In the genomic region with DNA sequence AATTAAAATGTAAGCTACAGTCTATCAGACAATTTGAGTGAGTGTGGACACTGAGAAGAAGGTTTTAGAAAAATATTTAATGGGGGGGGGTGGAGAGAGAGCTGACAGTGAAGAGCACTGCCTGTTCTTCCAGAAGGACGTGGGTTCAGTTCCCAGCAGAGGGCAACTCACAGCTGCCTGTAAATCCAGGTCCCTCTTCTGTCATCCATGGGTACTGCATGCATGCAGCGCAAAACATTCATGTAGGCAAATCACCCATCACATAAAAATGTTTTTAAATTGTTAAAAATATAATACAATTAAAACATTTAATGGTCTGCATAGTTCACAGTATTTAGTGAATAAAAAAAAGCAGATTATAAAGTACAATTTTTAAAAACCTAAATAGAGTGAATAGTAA, we compare ENCODE assay signal across 14 mouse cellular contexts. TPM values are rescaled to one million over a fixed set of nuclear protein-coding genes. Genes with fewer than 3 reads are reported as not detected.
DNase-seq lines count a peak whose midpoint lies in the region; ATAC-seq and TF ChIP-seq lines count a peak whose summit lies in the region.
"Had no signal": no experiment of that assay in that cellular context is flagged by ENCODE, and none has a peak within 500 bp of the region (broad histone marks: within the 10 kb centered on the region; RNA-seq: fewer than 3 reads in every experiment).

No protein-coding gene starts in this region.

- no peak overlapping the region for H3K4me2 ChIP-seq in intestine, postnatal 0 days (replicated peaks; ENCODE audit: low read depth)
- no peak overlapping the region for H3K4me2 ChIP-seq in intestine, embryonic 16.5 days (ENCODE audit: low read depth, low read length)
- H3K4me2 ChIP-seq: limb, embryonic 13.5 days; lung, embryonic 15.5 days; neural tube, embryonic 12.5 days had no signal

- no peak overlapping the region for H3K27ac ChIP-seq in intestine, postnatal 0 days (ENCODE audit: low read depth, low read length)
- no peak overlapping the region for H3K27ac ChIP-seq in intestine, embryonic 16.5 days (ENCODE audit: low read length)
- H3K27ac ChIP-seq: limb, embryonic 13.5 days; lung, embryonic 15.5 days; neural tube, embryonic 12.5 days had no signal

- H3K36me3 ChIP-seq in intestine, postnatal 0 days (ENCODE audit: control insufficient read depth, insufficient read depth): no peaks in the 10 kb centered on the region
- no peaks in the 10 kb centered on the region for H3K36me3 ChIP-seq in intestine, embryonic 16.5 days (ENCODE audit: control insufficient read depth, insufficient read depth, low read length)
- H3K36me3 ChIP-seq: limb, embryonic 13.5 days; lung, embryonic 15.5 days; neural tube, embryonic 12.5 days had no signal

- H3K9me3 ChIP-seq in intestine, postnatal 0 days (ENCODE audit: control insufficient read depth): no peaks in the 10 kb centered on the region
- H3K9me3 ChIP-seq in intestine, embryonic 16.5 days (ENCODE audit: control insufficient read depth, low read length): no peaks in the 10 kb centered on the region
- H3K9me3 ChIP-seq: limb, embryonic 13.5 days; lung, embryonic 15.5 days; megakaryocyte, embryonic 14.5 days; neural tube, embryonic 12.5 days had no signal

- H3K4me3 ChIP-seq in intestine, postnatal 0 days (ENCODE audit: low read depth, low read length): no peak overlapping the region
- H3K4me3 ChIP-seq in intestine, embryonic 16.5 days (ENCODE audit: low read length): no peak overlapping the region
- H3K4me3 ChIP-seq: limb, embryonic 13.5 days; lung, embryonic 15.5 days; megakaryocyte, embryonic 14.5 days; neural tube, embryonic 12.5 days had no signal

- no peak for ATAC-seq in intestine, postnatal 0 days
- no peak for ATAC-seq in intestine, embryonic 16.5 days
- ATAC-seq: forebrain, embryonic 14.5 days had no signal

- DNase-seq in 3T3-L1 (ENCODE audit: low read depth, low spot score) (peak; percentile 37), A20 (ENCODE audit: low read depth, low spot score) (peak; percentile 18), R1 (ENCODE audit: low read depth, low spot score) (peak; percentile 61)
- no peak for DNase-seq in right cerebral cortex, postnatal 14 days
- DNase-seq in c-Kit-positive CD71-positive TER-119-positive erythroid progenitor cells, embryonic 14.5 days (ENCODE audit: low spot score): no peak
- DNase-seq: cerebellum, adult 9-10 months; embryo, embryonic 11 days had no signal

- no peak overlapping the region for H3K9ac ChIP-seq in intestine, postnatal 0 days (ENCODE audit: low read depth, low read length)
- no peak overlapping the region for H3K9ac ChIP-seq in intestine, embryonic 16.5 days (ENCODE audit: low read depth, low read length)
- H3K9ac ChIP-seq: limb, embryonic 13.5 days; lung, embryonic 15.5 days; neural tube, embryonic 12.5 days had no signal

- H3K4me1 ChIP-seq in intestine, postnatal 0 days (replicated peaks; ENCODE audit: control insufficient read depth, insufficient read depth, low read length): 0 out of 2 replicates have a peak, but pooled peaks cover 7% of the 10 kb centered on the region
- peaks cover 27% of the 10 kb centered on the region for H3K4me1 ChIP-seq in intestine, embryonic 16.5 days (ENCODE audit: control insufficient read depth, insufficient read depth, low read length)

- TF ChIP-seq CTCF in intestine, postnatal 0 days (IDR thresholded peaks at IDR 0.05; ENCODE audit: low read depth): peak; percentile 45; the same call in 1 of the 2 replicates

- whole genome bisulfite sequencing in intestine, postnatal 0 days: 82% methylated on average over 2 of the region's 2 CpGs
- 84% methylated on average over 2 of the region's 2 CpGs for WGBS in intestine, embryonic 16.5 days

- H3K27me3 ChIP-seq in intestine, postnatal 0 days (replicated peaks; ENCODE audit: control insufficient read depth, insufficient read depth, low read length): no peaks in the 10 kb centered on the region
- no peaks in the 10 kb centered on the region for H3K27me3 ChIP-seq in intestine, embryonic 16.5 days (replicated peaks; ENCODE audit: control insufficient read depth, insufficient read depth, low read length)
- H3K27me3 ChIP-seq: lung, embryonic 15.5 days; neural tube, embryonic 12.5 days had no signal

RNA-seq across cellular contexts. Expression of gene Pygo1, which starts 49.6 kb away (rescaled TPM):
- 0.90 TPM in 2 replicates for polyA plus RNA-seq in intestine, postnatal 0 days (2015; fragmentation: Nextera tagmentation; extraction: Ambion mirVana)
- 1.5 and 1.7 TPM in 2 replicates for polyA plus RNA-seq in intestine, embryonic 16.5 days (2015; fragmentation: Nextera tagmentation; extraction: Ambion mirVana)

Comparison
In these comparisons a context has a peak if more than half of its experiments do, and no peak if none do; other contexts are left out.
1. DNase-seq: peak in 3T3-L1 (single experiment), A20 (single experiment) and R1 (single experiment); none in right cerebral cortex, postnatal 14 days (single experiment) and c-Kit-positive CD71-positive TER-119-positive erythroid progenitor cells, embryonic 14.5 days (single experiment).